Mouse (Mus musculus) neural tube, embryonic 15.5 days (tissue): ENCODE measurements around the gene Epha7. TPM values are rescaled to one million over a fixed set of nuclear protein-coding genes. Genes with fewer than 3 reads are reported as not detected.

Experiments
- ATAC-seq: fragments of 200-750 bp; cut with Nextera tagmentation; 2 replicates; pipeline ENCODE4 v1.8.0; 2017; ENCODE audit warnings: mild to moderate bottlenecking, moderate TSS enrichment, moderate library complexity; ENCODE audit not compliant: low FRiP score
- H3K27ac ChIP-seq: fragments of 300-500 bp; sonication (generic); replicated peaks from 2 replicates; pipeline ENCODE4 v1.5.1; 2015; ENCODE audit warnings: mild to moderate bottlenecking, inconsistent platforms
- H3K27me3 ChIP-seq: fragments of 300-500 bp; sonication (generic); replicated peaks from 2 replicates; pipeline ENCODE4 v1.6.1; 2015; ENCODE audit warnings: inconsistent platforms
- H3K36me3 ChIP-seq: fragments of 300-500 bp; sonication (generic); 2 replicates; pipeline ENCODE4 v1.6.1; 2015; ENCODE audit warnings: inconsistent platforms
- H3K4me1 ChIP-seq: fragments of 300-500 bp; sonication (generic); 2 replicates; pipeline ENCODE4 v1.6.1; 2015; ENCODE audit warnings: inconsistent platforms
- H3K4me2 ChIP-seq: fragments of 300-500 bp; sonication (generic); 2 replicates; pipeline ENCODE4 v1.6.1; 2015; ENCODE audit warnings: inconsistent platforms, mild to moderate bottlenecking, moderate library complexity
- H3K4me3 ChIP-seq: fragments of 300-500 bp; sonication (generic); replicated peaks from 2 replicates; pipeline ENCODE4 v1.5.1; 2015; ENCODE audit warnings: mild to moderate bottlenecking, inconsistent platforms
- H3K9ac ChIP-seq: fragments of 300-500 bp; sonication (generic); replicated peaks from 2 replicates; pipeline ENCODE4 v1.6.1; 2015; ENCODE audit warnings: mild to moderate bottlenecking, inconsistent platforms
- H3K9me3 ChIP-seq: fragments of 300-500 bp; sonication (generic); replicated peaks from 2 replicates; pipeline ENCODE4 v1.6.1; 2016; ENCODE audit warnings: inconsistent platforms
- WGBS: fragments of 180-500 bp; shearing (Covaris S2); methylation state at CpG from one replicate; pipeline ENCODE4 v1.1.7; 2015; ENCODE audit warnings: mixed read lengths; 5-methylcytosine and 5-hydroxymethylcytosine counted together
- polyA plus RNA-seq: library from polyadenylated mRNA; unstranded; fragments of >200 nt; fragmentation: Nextera tagmentation; extraction: Ambion mirVana; gene quantifications from 2 replicates; pipeline ENCODE4 v1.2.1, GENCODE M21; 2015

Epha7 gene
- polyA plus RNA-seq, 1 experiment from 2014 or later, result 49.3 TPM

DNA sequence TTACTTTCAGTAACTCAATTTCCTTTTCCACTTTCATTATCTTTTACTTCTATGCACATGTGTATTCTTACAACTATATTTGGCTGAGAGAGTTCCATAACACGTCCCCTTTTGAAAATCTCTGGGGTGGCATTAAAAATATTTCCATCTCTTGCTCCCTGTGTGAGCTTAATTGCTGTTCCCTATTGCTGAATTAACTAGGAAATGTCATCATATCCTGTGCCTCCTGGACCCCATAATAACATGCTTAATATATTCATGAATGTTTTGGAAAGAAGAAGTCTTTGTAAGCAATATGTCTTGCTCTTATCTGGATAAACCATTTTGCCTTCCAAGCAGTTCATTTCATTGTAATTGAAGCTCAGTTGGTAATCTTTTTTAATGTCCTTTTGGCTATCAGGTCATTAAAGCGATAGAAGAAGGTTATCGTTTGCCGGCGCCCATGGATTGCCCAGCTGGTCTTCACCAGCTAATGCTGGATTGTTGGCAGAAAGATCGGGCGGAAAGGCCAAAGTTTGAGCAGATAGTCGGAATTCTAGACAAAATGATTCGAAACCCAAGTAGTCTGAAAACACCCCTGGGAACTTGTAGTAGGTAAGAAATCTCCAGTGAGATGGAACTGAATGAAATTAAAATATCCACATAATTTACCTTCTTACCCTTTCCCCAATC, 148.1 kb downstream of the Epha7 start:
- Histone ChIP-seq H3K9me3 (no peaks in the 10 kb centered on the region), H3K27ac (no peak overlapping the region), H3K9ac (no peak overlapping the region), H3K4me1 (no peaks in the 10 kb centered on the region), H3K4me3 (no peak overlapping the region), H3K27me3 (no peaks in the 10 kb centered on the region), H3K36me3 (no peaks in the 10 kb centered on the region), H3K4me2 (no peak overlapping the region)
- 74% methylated on average over 9 of the region's 9 CpGs for WGBS
- no peak for ATAC-seq

DNA sequence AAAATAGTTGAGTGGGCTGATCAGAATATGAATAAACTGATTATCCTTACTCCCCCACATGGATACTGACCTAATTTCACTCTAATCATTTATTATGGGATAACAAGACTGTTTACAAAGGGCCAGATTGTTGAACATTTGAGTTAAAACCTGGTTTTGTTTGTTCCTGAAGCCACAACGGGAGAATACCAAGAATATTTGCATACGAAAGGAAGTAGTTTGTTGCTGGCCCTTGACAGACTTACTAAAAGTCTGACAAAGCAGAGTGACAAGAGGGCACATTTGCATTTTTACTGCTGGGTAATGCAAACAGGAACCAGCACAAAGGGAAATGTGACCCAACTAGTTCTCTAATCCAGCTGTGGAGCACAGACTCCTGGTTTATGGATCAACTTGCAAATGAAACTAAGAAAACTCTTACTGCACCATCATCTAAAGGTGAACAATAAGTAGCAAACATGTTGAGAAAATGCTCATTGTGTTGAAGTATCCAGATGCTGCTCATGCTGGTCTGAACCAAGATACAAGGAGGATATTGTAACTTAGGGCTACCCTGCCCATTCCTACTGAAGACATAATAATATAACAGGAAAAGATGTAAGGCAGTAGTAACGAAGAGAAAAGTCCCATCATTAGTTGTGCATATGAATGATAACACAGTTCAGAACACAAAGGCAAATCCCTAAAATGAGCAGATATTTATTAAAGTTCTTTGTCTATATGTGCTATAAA, 154.8 kb downstream of the Epha7 start:
- H3K9me3 ChIP-seq, result no peaks in the 10 kb centered on the region
- no peaks in the 10 kb centered on the region for H3K4me1 ChIP-seq
- ATAC-seq, result no peak
- H3K36me3 ChIP-seq, result no peaks in the 10 kb centered on the region
- no peak overlapping the region for H3K4me3 ChIP-seq
- H3K4me2 ChIP-seq, result no peak overlapping the region
- H3K27ac ChIP-seq, result no peak overlapping the region
- H3K27me3 ChIP-seq, result no peaks in the 10 kb centered on the region
- no peak overlapping the region for H3K9ac ChIP-seq
- 27% methylated on average over 3 of the region's 3 CpGs for WGBS

DNA sequence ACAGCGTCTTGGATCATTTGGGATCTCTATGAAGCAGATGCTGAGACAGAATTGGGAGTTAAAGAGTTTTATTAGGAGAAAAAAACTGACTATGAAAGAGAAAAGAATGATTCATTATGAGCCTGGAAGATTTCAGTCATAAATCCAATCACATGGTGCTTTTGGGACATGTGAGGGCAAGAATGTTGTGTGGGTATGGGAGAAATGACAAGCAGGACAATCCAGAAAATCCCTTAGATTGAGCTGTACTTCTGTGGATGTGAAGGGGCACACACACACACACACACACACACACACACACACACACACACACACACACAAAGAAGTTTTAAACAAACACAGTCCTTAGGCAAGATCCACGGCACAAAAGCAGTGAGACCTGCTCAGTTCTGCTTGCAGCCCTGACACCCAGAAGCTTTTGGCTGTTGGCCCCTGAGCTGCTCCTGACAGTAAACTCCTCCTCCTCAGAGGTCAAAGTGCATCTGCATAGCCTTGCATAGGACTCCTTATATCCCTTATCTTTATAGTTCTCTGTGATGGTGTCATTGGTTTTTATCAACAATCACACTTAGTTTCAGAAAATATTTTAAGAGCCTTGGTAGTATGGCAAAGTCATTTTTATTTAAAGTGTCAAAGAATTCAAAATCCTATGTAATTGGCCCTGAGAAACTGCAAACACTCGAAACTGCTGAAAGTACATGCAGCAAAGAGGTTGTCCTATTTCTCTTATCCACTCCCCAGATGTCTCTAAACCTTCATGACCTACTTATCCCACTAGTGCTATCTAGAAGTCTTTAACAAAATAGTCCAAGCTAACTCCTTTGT, 185.7 kb downstream of the Epha7 start:
- Histone ChIP-seq H3K4me2 (no peak overlapping the region), H3K4me3 (no peak overlapping the region), H3K9ac (no peak overlapping the region), H3K36me3 (no peaks in the 10 kb centered on the region), H3K27me3 (no peaks in the 10 kb centered on the region), H3K9me3 (no peaks in the 10 kb centered on the region), H3K4me1 (no peaks in the 10 kb centered on the region), H3K27ac (no peak overlapping the region)
- WGBS, result 60% methylated on average over 3 of the region's 3 CpGs
- no peak for ATAC-seq

DNA sequence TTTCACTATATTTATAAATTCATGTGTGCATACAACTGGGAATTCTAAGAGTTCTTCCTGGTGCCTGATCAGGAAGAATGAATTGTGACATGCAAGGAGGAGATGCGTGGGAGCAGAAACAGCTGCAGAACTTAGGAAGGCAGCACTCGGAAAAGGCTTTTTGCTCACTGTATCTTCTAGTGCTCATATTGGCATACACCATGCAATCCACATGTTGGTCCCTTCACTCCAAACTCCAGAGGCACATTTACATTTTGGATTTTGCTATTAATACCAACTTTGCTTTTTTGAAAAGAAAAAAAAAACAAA, 186.3 kb downstream of the Epha7 start:
- Histone ChIP-seq H3K9ac (no peak overlapping the region), H3K9me3 (no peaks in the 10 kb centered on the region), H3K4me1 (no peaks in the 10 kb centered on the region), H3K36me3 (no peaks in the 10 kb centered on the region), H3K27ac (no peak overlapping the region), H3K4me2 (no peak overlapping the region), H3K4me3 (no peak overlapping the region), H3K27me3 (no peaks in the 10 kb centered on the region)
- ATAC-seq, result no peak
- WGBS, result 88% methylated on average over 2 of the region's 2 CpGs

DNA sequence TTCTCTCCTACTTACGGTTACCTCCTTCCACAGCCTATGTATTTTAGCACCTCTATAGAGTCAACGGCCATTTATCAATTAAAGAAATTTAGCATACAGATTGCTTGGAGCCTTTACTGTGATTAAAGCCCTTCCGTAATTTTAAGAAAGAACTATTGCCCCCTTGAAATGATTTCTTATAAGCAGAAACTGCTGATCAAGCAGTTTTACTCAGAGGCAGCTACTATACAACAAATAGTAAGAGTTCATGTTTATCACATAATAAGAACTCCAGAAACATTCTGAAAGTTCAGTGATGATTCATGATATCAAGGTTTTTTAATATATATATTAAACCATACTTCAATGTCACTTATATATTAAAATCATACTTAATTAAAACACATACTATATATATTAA, 197.4 kb downstream of the Epha7 start:
- no peak overlapping the region for H3K9ac ChIP-seq
- no peak for ATAC-seq
- H3K4me2 ChIP-seq, result no peak overlapping the region
- H3K4me3 ChIP-seq, result no peak overlapping the region
- no peak overlapping the region for H3K27ac ChIP-seq
- no peaks in the 10 kb centered on the region for H3K36me3 ChIP-seq
- WGBS, result 94% methylated on average over 3 of the region's 3 CpGs
- no peaks in the 10 kb centered on the region for H3K4me1 ChIP-seq
- no peaks in the 10 kb centered on the region for H3K27me3 ChIP-seq
- no peaks in the 10 kb centered on the region for H3K9me3 ChIP-seq
